Mouse (Mus musculus) embryo, embryonic 9.5 days (tissue): ENCODE measurements at regions not wholly inside any gene's neighbourhood (a gene's known extent, or its start where the extent isn't known, plus 50 kb on each side); places are given as distances from the start of the nearest gene placed in this dataset.

Source experiments
- DNase-seq: peaks from one replicate; pipeline ENCODE4 v3.0.0-alpha.2; 2017; ENCODE audit errors: extremely low spot score

- no peak for DNase-seq
Measured at GRCm38 (mm10) chr13:51899319-51900042, 53.0 kb downstream of the Gadd45g start.

GRCm38 (mm10) chr13:51900043-51900440 is 53.6 kb downstream of the Gadd45g start:
- DNase-seq: no peak

GRCm38 (mm10) chr13:51902482-51903285 is 56.2 kb downstream of the Gadd45g start:
- peak; percentile 32 for DNase-seq

DNA sequence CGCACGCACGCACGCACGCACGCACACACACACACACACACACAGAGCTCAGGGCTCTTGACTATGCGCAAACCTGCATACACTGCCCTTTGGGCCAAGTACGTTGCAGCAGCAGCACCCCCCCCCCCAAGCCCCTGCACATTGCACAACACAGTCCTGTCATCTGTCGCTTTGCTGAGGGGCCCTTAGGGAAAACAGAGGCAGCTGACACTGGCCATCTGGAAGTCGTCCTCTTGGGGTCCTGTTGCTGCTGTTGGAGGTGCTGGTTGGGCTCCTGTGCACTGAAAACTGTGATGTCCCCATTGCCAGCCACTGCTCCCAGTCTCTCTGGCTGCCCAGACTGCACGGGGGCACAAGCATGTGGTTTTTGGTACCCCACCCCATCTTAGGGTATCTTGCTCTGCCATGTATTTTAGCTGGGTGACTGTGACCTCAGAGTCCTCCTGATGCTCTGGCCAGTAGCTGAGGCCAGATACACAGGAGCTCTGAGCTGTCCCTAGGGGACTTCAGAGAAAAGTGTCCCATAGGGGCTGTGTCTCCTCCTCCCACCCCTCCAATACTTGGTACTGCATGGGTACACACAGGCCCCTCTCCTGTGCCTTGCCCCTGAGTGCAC is 57.0 kb downstream of the Gadd45g start:
- DNase-seq: peak; percentile 33

- DNase-seq: no peak
Measured at GRCm38 (mm10) chr13:51905270-51905669, 58.8 kb downstream of the Gadd45g start.

- DNase-seq: no peak
Measured at GRCm38 (mm10) chr13:51906103-51906502, 59.6 kb downstream of the Gadd45g start.

GRCm38 (mm10) chr13:51908514-51908913 is 62.0 kb downstream of the Gadd45g start:
- no peak for DNase-seq

GRCm38 (mm10) chr13:51911296-51911998 is 65.0 kb downstream of the Gadd45g start:
- DNase-seq: no peak

- no peak for DNase-seq
Measured at GRCm38 (mm10) chr13:51912477-51912876, 66.0 kb downstream of the Gadd45g start.

DNA sequence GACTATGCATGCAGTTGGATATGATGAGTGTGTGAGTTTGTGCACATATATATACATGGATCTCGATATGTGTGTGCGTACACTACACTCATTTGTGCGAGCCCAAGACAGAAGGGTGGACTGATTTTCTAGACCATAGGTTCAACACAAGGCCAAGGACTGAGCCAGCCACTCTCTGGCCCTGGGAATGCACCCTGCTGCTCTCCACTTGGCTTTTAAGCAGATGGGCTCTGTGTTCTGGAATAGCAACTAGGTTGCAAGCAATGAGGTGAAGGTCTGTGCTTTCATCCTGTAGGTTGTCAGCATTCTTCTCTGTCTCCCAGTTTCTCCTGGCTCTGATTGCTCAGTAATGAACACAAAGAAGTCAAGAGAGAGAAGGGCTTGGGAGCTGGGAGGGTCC is 66.5 kb downstream of the Gadd45g start:
- DNase-seq: no peak

- no peak for DNase-seq
Measured at GRCm38 (mm10) chr13:51916666-51917240, 70.3 kb downstream of the Gadd45g start.

- DNase-seq: no peak
Measured at GRCm38 (mm10) chr13:51917658-51918057, 71.2 kb downstream of the Gadd45g start.

DNA sequence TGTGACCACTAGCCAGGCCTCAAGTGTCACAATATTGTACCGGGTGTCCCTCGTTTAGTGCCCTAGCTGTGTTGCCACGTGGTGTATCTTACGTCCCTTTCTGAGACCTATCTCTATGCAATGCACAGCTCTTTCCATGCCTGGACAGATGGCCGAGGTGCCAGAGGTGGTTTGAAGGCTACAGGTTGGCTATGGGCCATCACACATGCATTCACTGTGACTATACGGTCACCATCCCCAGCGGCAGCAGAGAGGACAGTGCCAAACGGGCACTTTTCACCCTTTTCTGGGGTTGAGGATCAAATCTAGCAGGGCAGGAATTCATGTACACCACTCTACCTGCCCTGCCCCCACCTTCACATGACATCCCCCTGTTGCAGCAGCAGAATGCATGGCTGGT is 71.6 kb downstream of the Gadd45g start:
- DNase-seq: no peak

- peak; percentile 57 for DNase-seq
Measured at GRCm38 (mm10) chr13:51918781-51919170, 72.3 kb downstream of the Gadd45g start.

GRCm38 (mm10) chr13:51919171-51919793 is 72.8 kb downstream of the Gadd45g start:
- DNase-seq: peak; percentile 38

GRCm38 (mm10) chr13:51919937-51920336 is 73.5 kb downstream of the Gadd45g start:
- peak; percentile 36 for DNase-seq

DNA sequence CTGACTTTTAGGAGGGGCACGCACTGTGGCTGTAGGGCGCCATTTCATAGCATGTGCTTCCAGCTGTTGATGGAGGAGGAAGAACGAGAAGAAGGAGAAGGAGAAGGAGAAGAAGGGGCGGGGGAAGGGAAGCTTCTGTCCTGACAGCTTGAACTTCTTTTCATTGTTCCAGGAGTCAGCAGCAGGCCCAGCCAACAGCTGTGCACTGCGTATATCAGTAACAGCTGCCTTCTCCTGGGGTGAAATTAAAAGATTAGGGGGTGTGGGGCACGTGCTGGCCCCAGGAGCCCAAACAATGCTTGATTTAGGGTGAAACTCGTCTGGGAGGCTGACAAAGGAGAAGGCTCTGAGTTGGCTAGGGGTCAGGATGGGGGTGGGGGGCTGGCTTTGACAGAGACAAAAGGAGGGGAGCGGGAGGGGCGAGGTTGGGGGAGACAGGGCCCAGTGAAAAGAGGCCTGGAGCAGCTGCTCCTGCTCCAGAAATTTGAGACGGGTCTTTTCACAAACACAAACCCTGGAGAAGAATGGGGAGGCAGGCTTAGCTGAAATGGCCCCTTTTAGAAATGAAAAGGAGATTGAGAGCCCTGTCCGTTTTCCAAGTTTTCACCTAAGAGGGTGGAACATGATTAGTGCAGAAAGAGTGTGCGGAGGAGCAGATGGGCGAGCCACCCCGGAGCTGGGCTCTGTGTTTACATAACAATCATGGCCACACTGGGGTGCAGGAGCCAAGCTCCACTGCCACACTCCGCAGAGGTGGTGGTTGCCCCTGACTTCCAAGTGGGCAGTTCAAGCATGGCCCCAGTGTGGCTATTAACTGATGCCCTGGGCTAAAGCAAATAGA is 74.3 kb downstream of the Gadd45g start:
- DNase-seq: peak; percentile 82

- no peak for DNase-seq
Measured at GRCm38 (mm10) chr13:51921550-51921949, 75.1 kb downstream of the Gadd45g start.

DNA sequence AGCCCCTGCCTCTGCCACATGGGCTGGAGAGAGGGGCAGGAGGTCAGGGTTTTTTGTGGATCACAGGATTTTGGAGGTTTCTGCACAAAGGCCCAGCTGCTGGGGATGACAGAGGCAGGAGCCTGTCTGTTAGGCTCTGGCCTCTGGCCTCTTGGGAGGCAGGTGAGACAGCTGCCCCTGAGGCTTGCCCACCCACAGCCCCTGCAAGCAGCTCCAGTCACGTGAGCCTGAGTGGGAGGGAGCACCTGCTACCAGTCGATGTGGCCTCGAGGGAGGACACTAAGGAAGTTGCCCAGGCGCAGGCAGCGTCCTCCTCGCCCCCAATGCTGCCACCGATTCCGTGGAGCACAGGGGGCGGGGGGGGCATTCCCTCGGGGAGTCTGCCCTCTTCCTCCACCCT is 80.3 kb downstream of the Gadd45g start:
- no peak for DNase-seq

DNA sequence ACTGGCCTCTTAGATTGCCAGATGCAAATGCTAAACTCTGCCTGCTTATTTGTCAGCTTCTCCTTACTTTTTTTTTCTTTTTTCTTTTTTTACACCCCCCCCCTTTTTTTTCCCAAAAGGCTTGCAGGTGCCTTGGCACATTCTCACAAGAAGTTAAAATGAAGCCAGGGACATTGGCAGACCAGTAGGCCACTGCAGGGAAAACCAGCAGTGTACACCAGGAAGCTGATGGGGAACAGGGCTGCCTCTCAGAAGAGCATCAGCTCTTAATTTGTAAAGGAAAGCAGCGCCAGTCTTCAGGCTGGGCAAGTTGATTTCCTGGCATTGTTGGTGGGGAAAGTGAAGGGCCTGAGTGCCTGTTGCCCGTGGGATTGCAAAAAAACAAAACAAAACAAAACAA is 83.3 kb downstream of the Gadd45g start:
- no peak for DNase-seq
